Mouse (Mus musculus) heart, embryonic 13.5 days (tissue): ENCODE data around the gene Strc. TPM values are rescaled to one million over a fixed set of nuclear protein-coding genes. Genes with fewer than 3 reads are reported as not detected.

Experiments
- ATAC-seq: fragments of 200-750 bp; cut with Nextera tagmentation; 2 replicates; pipeline ENCODE4 v1.8.0; 2017; ENCODE audit warnings: moderate TSS enrichment; ENCODE audit not compliant: insufficient number of reproducible peaks, low FRiP score, low TSS enrichment; ENCODE audit errors: extremely low read depth
- H3K27ac ChIP-seq: fragments of 300-500 bp; sonication (generic); replicated peaks from 2 replicates; pipeline ENCODE4 v1.5.1; 2015; ENCODE audit warnings: moderate library complexity, mild to moderate bottlenecking, inconsistent platforms
- H3K27me3 ChIP-seq: fragments of 300-500 bp; sonication (generic); replicated peaks from 2 replicates; pipeline ENCODE4 v1.6.1; 2015; ENCODE audit warnings: mild to moderate bottlenecking, inconsistent platforms
- H3K36me3 ChIP-seq: fragments of 300-500 bp; sonication (generic); 2 replicates; pipeline ENCODE4 v1.6.1; 2015; ENCODE audit warnings: mild to moderate bottlenecking, inconsistent platforms
- H3K4me1 ChIP-seq: fragments of 300-500 bp; sonication (generic); 2 replicates; pipeline ENCODE4 v1.6.1; 2015; ENCODE audit warnings: inconsistent platforms
- H3K4me2 ChIP-seq: fragments of 300-500 bp; sonication (generic); 2 replicates; pipeline ENCODE4 v1.6.1; 2015; ENCODE audit warnings: inconsistent platforms, mild to moderate bottlenecking, moderate library complexity
- H3K4me3 ChIP-seq: fragments of 300-500 bp; sonication (generic); 2 replicates; pipeline ENCODE4 v1.5.1; 2015; ENCODE audit warnings: moderate library complexity, mild to moderate bottlenecking, inconsistent platforms
- H3K9ac ChIP-seq: fragments of 300-500 bp; sonication (generic); 2 replicates; pipeline ENCODE4 v1.6.1; 2015; ENCODE audit warnings: inconsistent platforms, mild to moderate bottlenecking, moderate library complexity
- H3K9me3 ChIP-seq: fragments of 300-500 bp; sonication (generic); 2 replicates; pipeline ENCODE4 v1.6.1; 2016; ENCODE audit warnings: inconsistent platforms
- WGBS: fragments of 180-500 bp; shearing (Covaris S2); methylation state at CpG from one replicate; pipeline ENCODE4 v1.1.7; 2015; ENCODE audit warnings: mixed read lengths; 5-methylcytosine and 5-hydroxymethylcytosine counted together
- polyA plus RNA-seq: library from polyadenylated mRNA; unstranded; fragments of >200 nt; fragmentation: Nextera tagmentation; extraction: Ambion mirVana; gene quantifications from 2 replicates; pipeline ENCODE4 v1.2.1, GENCODE M21; 2015

Strc gene
- polyA plus RNA-seq, 1 experiment from 2014 or later = not detected

GRCm38 (mm10) chr2:121354820-121355592, 32.0 kb downstream of the Strc start, which contains the start of gene Ppip5k1:
TSS of gene Ppip5k1 (minus strand) at chr2:121355396.
- H3K27ac ChIP-seq = peak within 1 kb of the TSS; percentile 48
- ATAC-seq = peak; percentile 86
- H3K27me3 ChIP-seq = peaks cover 46% of the 10 kb centered on the region
- under 1% methylated on average over 58 of the region's 58 CpGs for WGBS
- peaks cover 2% of the 10 kb centered on the region; the same call in 1 of the 2 replicates for H3K36me3 ChIP-seq
- H3K4me1 ChIP-seq = peaks cover 28% of the 10 kb centered on the region
- H3K4me2 ChIP-seq = peak within 1 kb of the TSS; percentile 91
- H3K9ac ChIP-seq = peak within 1 kb of the TSS; percentile 95
- H3K9me3 ChIP-seq = no peaks in the 10 kb centered on the region
- peak within 1 kb of the TSS; percentile 71 for H3K4me3 ChIP-seq

DNA sequence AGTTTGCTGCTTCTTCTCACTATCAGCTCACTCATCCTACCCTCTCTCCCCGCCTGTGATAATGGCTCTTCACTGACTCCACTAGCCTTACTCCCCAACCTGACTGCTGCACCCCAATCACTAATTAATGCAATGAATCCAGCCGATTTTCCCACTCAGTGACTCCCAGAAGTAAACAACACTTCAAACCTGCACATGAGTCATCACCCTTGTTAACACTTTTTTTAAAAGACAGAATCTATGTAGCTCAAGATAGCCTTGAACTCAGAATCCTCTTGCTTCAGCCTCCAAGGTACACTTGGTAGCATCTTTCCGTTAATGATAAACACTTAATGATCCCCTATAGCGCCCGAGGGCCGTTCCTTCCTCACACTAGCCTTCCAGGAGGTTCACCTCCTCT, 32.6 kb downstream of the Strc start:
- ATAC-seq = no peak
- H3K4me2 ChIP-seq = peak overlapping the region; percentile 91
- H3K4me3 ChIP-seq = peak overlapping the region; percentile 71
- H3K27ac ChIP-seq = peak overlapping the region; percentile 48
- H3K27me3 ChIP-seq = peaks cover 40% of the 10 kb centered on the region
- H3K36me3 ChIP-seq = peaks cover 9% of the 10 kb centered on the region
- 4% methylated on average over 6 of the region's 6 CpGs for WGBS
- peaks cover 28% of the 10 kb centered on the region for H3K4me1 ChIP-seq
- H3K9me3 ChIP-seq = no peaks in the 10 kb centered on the region
- peak overlapping the region; percentile 95 for H3K9ac ChIP-seq

DNA sequence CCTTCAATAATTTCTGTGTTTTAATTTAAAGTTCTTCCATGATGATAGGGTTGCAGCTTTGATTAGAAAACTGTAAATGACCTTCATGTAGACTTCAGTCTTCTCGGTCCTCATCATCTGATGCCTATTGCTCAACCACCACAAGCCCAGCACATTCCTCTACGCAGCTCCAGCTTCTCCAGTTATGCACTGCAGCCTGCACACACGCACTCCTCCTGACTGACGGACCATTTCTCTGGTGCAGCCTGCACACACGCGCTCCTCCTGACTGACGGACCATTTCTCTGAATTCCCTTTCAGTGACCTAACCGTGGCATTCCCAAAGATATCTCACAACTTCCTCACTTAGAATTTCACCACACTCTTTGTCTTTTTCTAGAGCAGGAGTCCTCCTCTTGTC, 33.8 kb downstream of the Strc start:
- ATAC-seq = no peak
- Histone ChIP-seq H3K27ac (no peak overlapping the region; the same call in 1 of the 2 replicates), H3K36me3 (peaks cover 21% of the 10 kb centered on the region), H3K4me3 (no peak overlapping the region), H3K9me3 (no peaks in the 10 kb centered on the region), H3K27me3 (peaks cover 27% of the 10 kb centered on the region), H3K4me1 (peaks cover 22% of the 10 kb centered on the region), H3K9ac (peak overlapping the region; percentile 50), H3K4me2 (peak overlapping the region; percentile 35)
- 27% methylated on average over 8 of the region's 8 CpGs for WGBS

GRCm38 (mm10) chr2:121339057-121339456, 47.9 kb downstream of the Strc start:
- no peaks in the 10 kb centered on the region for H3K9me3 ChIP-seq
- H3K27me3 ChIP-seq = no peaks in the 10 kb centered on the region
- no peak overlapping the region for H3K9ac ChIP-seq
- H3K4me3 ChIP-seq = no peak overlapping the region
- peaks cover 46% of the 10 kb centered on the region for H3K36me3 ChIP-seq
- no peak overlapping the region for H3K27ac ChIP-seq
- no peak overlapping the region for H3K4me2 ChIP-seq
- ATAC-seq = no peak
- H3K4me1 ChIP-seq = no peaks in the 10 kb centered on the region

- no peaks in the 10 kb centered on the region; the same call in 1 of the 2 replicates for H3K27me3 ChIP-seq
- no peak overlapping the region for H3K9ac ChIP-seq
- no peak for ATAC-seq
- H3K9me3 ChIP-seq = no peaks in the 10 kb centered on the region
- peaks cover 35% of the 10 kb centered on the region for H3K36me3 ChIP-seq
- no peak overlapping the region for H3K4me2 ChIP-seq
- H3K4me3 ChIP-seq = no peak overlapping the region
- H3K27ac ChIP-seq = no peak overlapping the region
- WGBS = 86% methylated on average over 2 of the region's 2 CpGs
- no peaks in the 10 kb centered on the region for H3K4me1 ChIP-seq
Measured at GRCm38 (mm10) chr2:121329492-121329891, 57.5 kb downstream of the Strc start.

DNA sequence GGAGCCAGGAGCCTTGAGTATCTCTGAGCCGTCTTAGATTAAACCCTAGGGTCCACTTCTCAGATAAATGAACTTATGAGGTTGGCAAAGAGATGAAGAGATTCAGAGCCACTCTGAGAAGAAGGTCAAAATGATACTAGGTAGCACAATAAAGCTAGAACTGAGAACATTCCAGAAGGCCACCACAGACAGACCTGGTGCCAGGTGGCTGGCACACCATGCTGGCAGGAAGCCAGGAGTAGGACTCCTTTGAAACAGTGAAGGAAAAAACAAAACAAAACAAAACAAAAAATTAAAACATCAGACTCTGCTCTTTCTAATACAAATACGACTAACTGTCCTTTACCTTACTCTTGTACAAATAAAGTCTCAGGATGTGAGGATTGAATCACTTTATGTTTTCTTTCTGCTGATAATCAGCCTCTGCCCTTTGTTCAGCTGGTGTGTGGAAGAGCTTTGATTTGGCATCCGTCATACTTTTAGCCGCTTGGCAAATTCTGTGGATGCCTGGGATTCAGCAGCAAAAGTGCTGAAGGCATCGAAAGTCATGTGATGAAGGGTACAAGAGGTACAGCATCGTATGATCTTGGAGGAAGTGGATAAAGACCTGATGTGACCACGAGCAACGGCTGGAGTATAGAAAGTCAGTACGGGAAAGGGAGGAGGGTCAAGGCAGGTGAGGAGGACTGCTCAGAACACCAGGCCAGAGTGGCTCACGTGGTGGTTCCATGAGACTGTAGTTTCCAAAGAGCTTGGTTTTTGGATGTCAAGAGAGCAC, 63.1 kb downstream of the Strc start:
- Histone ChIP-seq H3K4me2 (no peak overlapping the region), H3K27ac (no peak overlapping the region), H3K9ac (no peak overlapping the region), H3K4me1 (no peaks in the 10 kb centered on the region), H3K9me3 (no peaks in the 10 kb centered on the region), H3K4me3 (no peak overlapping the region), H3K27me3 (no peaks in the 10 kb centered on the region; the same call in 1 of the 2 replicates), H3K36me3 (peaks cover 24% of the 10 kb centered on the region)
- WGBS = 58% methylated on average over 10 of the region's 10 CpGs
- no peak for ATAC-seq

DNA sequence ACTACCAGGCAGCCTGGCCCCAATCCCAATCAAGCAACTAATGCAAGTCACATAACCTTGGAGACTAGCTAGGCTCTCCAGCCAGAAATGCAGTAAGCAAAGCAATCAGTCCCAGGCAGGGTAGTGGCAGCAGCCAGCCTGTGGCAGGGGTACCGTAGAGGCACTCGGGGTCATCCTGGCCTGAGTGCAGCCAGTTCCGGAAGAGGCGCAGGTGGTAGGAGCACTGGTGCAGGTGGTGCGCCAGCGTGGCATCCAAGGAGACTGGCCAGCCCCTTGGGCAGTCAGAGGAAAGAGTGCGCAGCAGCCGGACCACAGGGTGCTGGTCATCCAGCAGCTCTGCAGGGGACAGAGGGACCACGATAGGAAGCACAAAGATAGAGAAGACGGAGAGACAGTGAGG, 63.9 kb downstream of the Strc start:
- Histone ChIP-seq H3K9me3 (no peaks in the 10 kb centered on the region), H3K4me3 (no peak overlapping the region), H3K4me2 (no peak overlapping the region), H3K27me3 (no peaks in the 10 kb centered on the region; the same call in 1 of the 2 replicates), H3K9ac (no peak overlapping the region), H3K27ac (no peak overlapping the region), H3K36me3 (peaks cover 24% of the 10 kb centered on the region), H3K4me1 (no peaks in the 10 kb centered on the region)
- 82% methylated on average over 10 of the region's 10 CpGs for WGBS
- ATAC-seq = no peak

DNA sequence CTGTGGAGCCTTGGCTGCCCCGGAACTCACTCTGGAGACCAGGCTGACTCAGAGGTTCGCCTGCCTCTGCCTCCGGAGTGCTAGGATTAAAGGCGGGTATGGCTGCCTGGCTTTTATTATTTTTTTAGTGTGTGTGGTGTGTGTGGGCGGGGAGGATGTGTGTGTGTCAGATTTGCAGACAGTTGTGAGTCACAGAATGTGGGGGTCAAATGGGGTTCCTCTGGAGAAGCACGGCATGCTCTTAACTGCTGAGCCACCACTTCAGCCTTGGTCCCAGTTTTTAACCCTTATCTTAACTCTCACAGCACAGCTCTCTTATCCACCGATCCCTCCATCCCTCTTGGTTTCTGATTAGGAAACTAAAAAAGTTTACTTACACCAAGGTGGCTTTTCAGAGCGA, 70.7 kb downstream of the Strc start:
- Histone ChIP-seq H3K9ac (no peak overlapping the region), H3K4me2 (no peak overlapping the region), H3K36me3 (peaks cover 30% of the 10 kb centered on the region), H3K9me3 (no peaks in the 10 kb centered on the region), H3K4me3 (no peak overlapping the region), H3K4me1 (no peaks in the 10 kb centered on the region), H3K27me3 (no peaks in the 10 kb centered on the region), H3K27ac (no peak overlapping the region)
- WGBS = 51% methylated on average over 8 of the region's 8 CpGs
- no peak for ATAC-seq

Other genes starting within 250 kb of the Strc start
- 11.1 and 11.3 TPM in 2 replicates for gene Adal, start 246.7 kb downstream of the Strc start, polyA plus RNA-seq
- 14.3 and 16.3 TPM in 2 replicates for gene Lcmt2, start 246.5 kb downstream of the Strc start, polyA plus RNA-seq
- 32.4 and 32.5 TPM in 2 replicates for gene Tubgcp4, start 216.5 kb downstream of the Strc start, polyA plus RNA-seq
- 5.3 and 5.8 TPM in 2 replicates for gene Zscan29, start 216.0 kb downstream of the Strc start, polyA plus RNA-seq
- gene Trp53bp1, start 115.8 kb downstream of the Strc start, polyA plus RNA-seq = 44.5 and 44.6 TPM in 2 replicates
- gene Map1a, start 97.6 kb downstream of the Strc start, polyA plus RNA-seq = 3.8 and 4.7 TPM in 2 replicates
- gene Ppip5k1, start 31.8 kb downstream of the Strc start, polyA plus RNA-seq = 9.9 TPM in 2 replicates
- 0.37 and 0.47 TPM in 2 replicates for gene Ckmt1, start 29.5 kb downstream of the Strc start, polyA plus RNA-seq
- gene Pdia3, start 26.6 kb upstream of the Strc start, polyA plus RNA-seq = 524 and 560 TPM in 2 replicates
- 2.2 and 2.7 TPM in 2 replicates for gene Catsper2, start 26.6 kb upstream of the Strc start, polyA plus RNA-seq
- 1.4 and 1.6 TPM in 2 replicates for gene Ell3, start 57.1 kb upstream of the Strc start, polyA plus RNA-seq
- 522 and 573 TPM in 2 replicates for gene Serf2, start 62.0 kb upstream of the Strc start, polyA plus RNA-seq
- gene Hypk, start 66.1 kb upstream of the Strc start, polyA plus RNA-seq = 96.3 and 106 TPM in 2 replicates
- gene Serinc4, start 69.6 kb upstream of the Strc start, polyA plus RNA-seq = 0.07 and 0.13 TPM in 2 replicates
- 39.7 and 42.0 TPM in 2 replicates for gene Mfap1b, start 86.9 kb upstream of the Strc start, polyA plus RNA-seq
- gene Mfap1a, start 119.5 kb upstream of the Strc start, polyA plus RNA-seq = 16.3 and 20.6 TPM in 2 replicates
- 5.1 and 7.0 TPM in 2 replicates for gene Wdr76, start 119.6 kb upstream of the Strc start, polyA plus RNA-seq